Mouse (Mus musculus) kidney, adult 18-20 months (tissue): ENCODE results near the gene Fam20c.

Experiments used
- DNase-seq: peaks from one replicate; pipeline ENCODE4 v3.0.0; 2021

Gene Fam20c

GRCm38 (mm10) chr5:138754303-138755120, at the start of gene Fam20c:
Gene Fam20c, plus strand, starts transcription at chr5:138754514.
- DNase-seq: peak; percentile 88

DNA sequence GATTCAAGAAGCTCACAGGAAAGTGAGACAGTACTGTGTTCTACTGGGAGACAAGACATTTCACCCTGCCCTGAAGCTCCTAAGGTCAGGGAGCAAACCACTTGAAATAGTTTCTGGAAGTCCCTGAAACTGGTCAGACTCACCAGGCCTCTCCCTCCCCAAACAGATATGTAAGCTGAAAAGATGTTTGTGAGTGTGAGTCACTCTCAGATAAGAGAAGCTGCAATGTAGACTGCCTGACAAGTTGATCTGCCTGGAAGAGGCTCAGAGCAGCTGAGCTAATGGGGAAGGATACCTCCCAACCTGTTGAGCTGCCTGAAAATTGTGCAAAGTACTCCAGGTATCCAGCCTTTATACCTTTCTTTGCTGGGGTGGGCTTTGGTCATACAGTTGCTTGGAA, 46.9 kb upstream of the Fam20c start:
- DNase-seq: no peak

DNA sequence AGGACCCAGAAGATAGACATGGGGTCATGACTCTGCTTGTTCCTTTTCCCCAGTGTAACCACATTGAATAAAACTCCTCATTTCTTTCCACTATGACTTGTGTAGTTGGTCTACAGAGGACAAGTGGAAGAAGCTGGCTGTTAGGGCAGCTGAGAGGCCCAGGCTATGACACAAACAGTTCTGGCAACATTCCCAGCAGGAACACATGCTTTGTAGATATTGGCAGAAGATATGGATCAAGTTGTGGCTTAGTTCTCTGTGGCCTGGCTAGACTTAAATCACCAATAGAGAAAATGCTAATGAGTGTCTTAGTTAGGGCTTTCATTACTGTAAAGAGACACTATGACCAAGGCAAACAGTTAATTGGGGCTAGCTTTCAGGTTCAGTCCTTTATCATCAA, 45.7 kb upstream of the Fam20c start:
- DNase-seq: no peak

- DNase-seq: no peak
Observed at GRCm38 (mm10) chr5:138715561-138716095, 38.7 kb upstream of the Fam20c start.

- DNase-seq: no peak
Observed at GRCm38 (mm10) chr5:138720329-138721190, 33.8 kb upstream of the Fam20c start.

DNA sequence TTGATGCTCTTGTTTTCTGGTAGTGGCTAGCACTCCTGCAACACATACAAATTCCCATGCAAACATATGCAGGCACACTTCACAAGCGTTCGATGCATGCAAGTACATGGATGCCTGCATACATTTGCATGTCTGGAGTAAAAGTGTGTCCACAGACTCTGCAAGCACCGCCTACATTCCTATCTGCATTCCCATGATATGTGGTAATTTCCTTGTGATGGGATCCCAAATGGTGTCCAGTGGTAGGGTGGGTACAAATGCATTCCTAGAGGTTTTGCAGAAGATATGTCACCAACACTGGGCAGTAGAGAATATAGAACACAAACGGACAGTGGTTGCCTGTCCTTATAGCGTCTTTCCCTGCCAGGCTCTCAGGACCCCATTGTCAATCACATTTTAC, 29.9 kb upstream of the Fam20c start:
- DNase-seq: no peak

DNA sequence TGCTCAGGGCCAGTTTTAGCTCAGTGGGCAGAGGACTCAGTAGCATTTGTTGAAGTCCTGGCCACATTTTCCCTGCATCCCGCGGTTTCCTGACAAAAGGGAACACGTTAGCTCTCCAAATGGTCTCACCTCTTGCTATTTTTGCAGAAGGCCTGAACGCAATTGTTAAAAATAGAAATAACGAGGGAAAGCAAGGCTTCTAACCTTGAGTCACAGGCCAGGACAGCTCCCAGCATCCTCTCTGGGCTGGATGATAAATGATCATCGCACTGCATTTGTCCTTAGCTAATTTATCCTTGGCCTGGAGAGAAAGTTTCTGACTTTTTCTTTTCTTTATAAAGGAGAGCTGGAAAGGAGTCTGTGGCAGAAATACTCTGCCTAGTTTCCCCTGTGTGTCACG, 29.2 kb upstream of the Fam20c start:
- DNase-seq: no peak

DNA sequence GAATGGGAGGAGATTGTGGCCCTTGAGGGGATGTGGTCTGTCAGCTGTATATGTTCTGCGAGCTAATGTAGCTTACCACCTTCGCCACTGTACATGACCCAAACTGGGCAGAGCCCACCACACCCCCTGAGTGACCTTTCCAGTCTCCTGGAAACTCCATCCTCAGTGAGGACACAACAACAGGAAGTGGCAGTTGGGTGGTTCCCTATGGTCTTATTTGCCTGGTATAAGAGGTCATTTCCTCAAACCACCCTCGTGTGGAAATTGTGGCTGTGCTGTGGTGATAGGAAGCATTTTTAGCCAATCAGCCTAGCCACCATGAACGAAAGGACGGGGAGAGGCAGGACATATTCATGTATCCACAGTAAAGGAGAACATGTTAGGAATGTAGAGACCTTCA, 23.5 kb upstream of the Fam20c start:
- no peak for DNase-seq

- peak; percentile 11 for DNase-seq
Observed at GRCm38 (mm10) chr5:138733317-138733899, 20.9 kb upstream of the Fam20c start.

GRCm38 (mm10) chr5:138734018-138734417, 20.3 kb upstream of the Fam20c start:
- DNase-seq: no peak

- DNase-seq: no peak
Observed at GRCm38 (mm10) chr5:138735201-138735757, 19.0 kb upstream of the Fam20c start.

- DNase-seq: no peak
Observed at GRCm38 (mm10) chr5:138740150-138740549, 14.2 kb upstream of the Fam20c start.

GRCm38 (mm10) chr5:138741516-138741915, 12.8 kb upstream of the Fam20c start:
- DNase-seq: no peak

DNA sequence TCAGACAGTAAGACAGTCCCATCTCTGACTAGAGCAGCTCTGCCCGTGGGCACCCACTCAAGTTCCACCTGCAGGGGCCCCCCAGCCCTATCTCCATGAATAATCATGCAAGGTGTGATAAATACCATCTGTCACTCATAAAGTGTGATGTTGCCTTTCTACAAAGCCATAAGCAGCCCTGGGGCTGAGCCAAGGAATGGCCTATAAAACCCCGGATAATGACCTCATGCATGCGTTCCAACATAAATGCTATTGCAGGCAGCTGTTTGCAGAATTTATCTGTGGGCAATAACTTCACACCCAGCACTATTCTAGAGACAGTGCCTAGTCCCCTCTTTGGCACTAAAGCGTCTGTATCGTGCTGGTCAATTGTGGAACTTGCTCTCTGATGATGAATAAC, 12.0 kb upstream of the Fam20c start:
- no peak for DNase-seq

DNA sequence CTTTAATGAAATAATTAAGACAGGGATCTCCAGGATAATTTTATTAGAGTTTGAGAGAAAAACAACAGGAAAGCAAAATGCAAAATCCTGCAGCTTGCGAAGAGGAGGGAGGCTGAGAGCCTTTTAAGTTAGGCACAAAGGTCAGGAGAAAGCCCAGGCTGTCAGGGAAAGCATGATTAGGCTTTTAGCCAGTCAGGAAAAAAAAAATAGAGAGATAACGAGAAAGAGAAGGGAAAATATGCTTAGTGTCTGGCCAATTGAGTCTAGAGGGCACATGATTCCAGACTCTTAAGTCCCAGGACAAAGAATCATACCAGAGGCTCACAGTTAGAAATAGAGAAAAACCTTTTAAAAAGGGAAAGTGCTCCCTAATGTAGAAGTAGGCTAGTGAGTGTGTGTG, 10.7 kb upstream of the Fam20c start:
- DNase-seq: no peak

- DNase-seq: no peak
Observed at GRCm38 (mm10) chr5:138745378-138746099, 8.8 kb upstream of the Fam20c start.

GRCm38 (mm10) chr5:138753269-138753668, 1.0 kb upstream of the Fam20c start:
- no peak for DNase-seq

- no peak for DNase-seq
Observed at GRCm38 (mm10) chr5:138753946-138754302, 390 bp upstream of the Fam20c start.

DNA sequence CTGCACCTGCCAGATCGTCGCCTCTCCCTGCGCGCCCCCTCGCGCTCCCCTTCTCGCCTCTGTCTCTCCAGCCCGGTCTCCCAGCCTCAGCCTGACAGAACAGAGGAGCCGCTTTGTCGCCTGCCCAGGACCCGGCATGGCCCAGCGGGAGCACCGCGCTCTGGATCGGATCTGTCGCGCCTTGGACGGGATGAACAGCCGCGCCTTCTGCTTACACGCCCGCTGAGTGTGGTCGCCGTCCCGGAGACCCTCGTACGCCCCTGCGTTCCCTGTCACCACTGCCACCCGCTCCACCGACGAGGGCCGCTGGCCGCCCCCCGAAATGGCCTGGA, 773 bp downstream of the Fam20c start:
- DNase-seq: no peak

DNA sequence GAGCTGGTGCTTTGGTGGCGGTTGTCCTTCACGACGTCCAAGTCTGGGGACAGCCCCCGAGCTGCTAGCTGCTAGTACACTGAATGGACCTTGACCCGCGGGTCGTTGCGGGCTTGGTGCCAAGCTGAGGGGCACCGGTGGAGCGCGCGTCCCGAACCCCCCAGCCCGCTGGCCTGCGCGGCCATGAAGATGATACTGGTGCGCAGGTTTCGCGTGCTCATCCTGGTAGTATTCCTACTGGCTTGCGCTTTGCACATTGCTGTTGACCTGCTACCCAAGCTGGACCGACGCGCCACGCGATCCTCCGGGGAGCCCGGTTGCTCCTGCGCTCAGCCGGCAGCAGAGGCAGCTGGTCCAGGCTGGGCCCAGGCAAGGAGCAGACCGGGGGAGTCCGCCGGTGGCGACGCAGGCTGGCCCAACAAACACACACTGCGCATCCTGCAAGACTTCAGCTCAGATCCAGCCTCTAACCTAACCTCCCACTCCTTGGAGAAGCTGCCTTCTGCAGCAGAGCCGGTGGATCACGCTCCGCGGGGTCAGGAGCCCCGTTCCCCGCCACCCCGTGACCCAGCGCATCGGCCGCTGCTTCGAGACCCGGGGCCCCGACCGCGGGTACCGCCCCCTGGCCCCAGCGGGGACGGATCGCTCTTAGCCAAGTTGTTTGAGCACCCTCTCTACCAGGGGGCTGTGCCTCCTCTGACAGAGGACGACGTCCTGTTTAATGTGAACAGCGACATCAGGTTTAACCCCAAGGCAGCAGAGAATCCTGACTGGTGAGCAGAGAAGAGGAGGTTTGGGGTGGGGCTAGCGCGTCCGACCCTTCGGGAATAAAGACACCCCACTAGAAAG, 1.4 kb downstream of the Fam20c start:
- DNase-seq: peak; percentile 61

GRCm38 (mm10) chr5:138756311-138757085, 2.2 kb downstream of the Fam20c start:
- DNase-seq: peak; percentile 85
